Mouse (Mus musculus): ENCODE results near the gene Adgrb3. TPM values are rescaled to one million over a fixed set of nuclear protein-coding genes. Genes with fewer than 3 reads are reported as not detected.
"Not testable (repeated sequence)": the region's sequence is repeated elsewhere in the genome, so short reads cannot be mapped to it uniquely, and the experiment has no call there.

Adgrb3 gene
- polyA plus RNA-seq, 1 experiment = not detected

DNA sequence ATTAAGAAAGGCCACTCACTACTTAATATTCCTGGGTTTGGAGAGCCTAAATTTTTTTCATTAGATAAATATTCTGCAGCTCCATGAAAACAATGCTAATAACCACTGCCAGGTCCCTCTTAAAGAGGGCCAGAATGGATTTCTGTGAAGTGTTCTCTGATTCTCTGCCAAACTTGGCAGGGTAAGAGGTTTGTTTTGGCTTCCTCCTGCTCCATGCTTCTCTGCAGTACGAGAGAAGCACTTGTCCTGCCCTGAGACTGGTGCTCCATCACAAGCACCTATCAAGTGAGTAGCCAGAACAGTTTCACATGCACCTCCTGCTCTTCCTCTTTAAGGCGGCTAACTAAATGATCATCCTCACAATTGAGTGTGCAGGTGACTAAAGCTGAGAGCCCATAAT lies 771.9 kb downstream of the Adgrb3 start:
- Histone ChIP-seq H3K27ac (ENCODE audit: insufficient read depth, low read depth, low read length) (no peak overlapping the region), H3K4me1 (ENCODE audit: control insufficient read depth, insufficient read depth, low read length) (peaks cover 3% of the 10 kb centered on the region; the same call in 1 of the 2 replicates), H3K4me3 (ENCODE audit: insufficient read depth, low read depth, low read length) (no peak overlapping the region)
- WGBS = 67% methylated on average over 2 of the region's 2 CpGs
- TF ChIP-seq CTCF (IDR thresholded peaks at IDR 0.05; ENCODE audit: insufficient read depth, low read depth, low read length) (no peak), POLR2A (IDR thresholded peaks at IDR 0.05; ENCODE audit: insufficient read depth, low read depth, low read length) (no peak)

DNA sequence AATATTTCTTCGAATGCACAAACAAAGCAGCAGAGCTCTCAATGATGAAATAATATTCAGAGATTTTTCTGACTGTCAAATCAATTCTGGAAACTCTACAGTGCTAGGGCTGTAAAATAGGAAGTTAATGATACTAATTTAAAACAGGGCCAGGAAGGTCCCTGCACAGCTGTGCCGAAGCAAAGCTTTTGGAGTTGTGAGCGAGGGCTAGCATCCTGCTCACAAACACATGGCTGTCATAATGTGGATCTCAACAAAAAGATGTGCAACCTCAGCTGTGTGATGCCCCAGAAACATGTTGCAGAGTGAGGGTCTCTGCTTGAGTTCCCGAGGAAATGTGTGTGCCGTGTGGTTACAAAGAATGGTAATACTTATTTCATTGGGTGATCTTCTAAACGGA lies 772.3 kb downstream of the Adgrb3 start:
- TF ChIP-seq CTCF (IDR thresholded peaks at IDR 0.05; ENCODE audit: insufficient read depth, low read depth, low read length) (no peak), POLR2A (IDR thresholded peaks at IDR 0.05; ENCODE audit: insufficient read depth, low read depth, low read length) (no peak)
- Histone ChIP-seq H3K4me1 (ENCODE audit: control insufficient read depth, insufficient read depth, low read length) (peaks cover 3% of the 10 kb centered on the region; the same call in 1 of the 2 replicates), H3K27ac (ENCODE audit: insufficient read depth, low read depth, low read length) (no peak overlapping the region), H3K4me3 (ENCODE audit: insufficient read depth, low read depth, low read length) (no peak overlapping the region)
- 41% methylated on average over 6 of the region's 6 CpGs for WGBS

DNA sequence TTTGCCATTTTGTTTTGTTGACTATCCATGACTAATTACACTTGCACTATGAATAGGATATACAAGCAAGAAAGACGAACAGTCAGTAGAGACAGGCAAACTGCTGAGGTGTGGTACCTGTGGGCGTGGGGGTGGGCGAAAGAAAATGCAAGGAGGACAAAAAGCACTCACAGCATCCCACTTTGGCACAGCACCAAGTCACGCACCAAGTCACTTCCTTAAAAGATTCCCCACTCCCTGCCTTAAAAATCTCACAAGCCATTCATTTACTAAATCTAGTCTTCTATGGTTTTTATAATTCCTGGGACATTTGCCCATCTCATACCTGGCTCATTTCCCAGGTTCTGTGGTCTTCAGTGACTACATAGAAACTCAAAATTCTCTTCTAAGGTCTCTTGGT lies 787.4 kb downstream of the Adgrb3 start:
- H3K4me3 ChIP-seq (ENCODE audit: insufficient read depth, low read depth, low read length) = no peak overlapping the region
- 69% methylated on average over 4 of the region's 4 CpGs for WGBS
- TF ChIP-seq POLR2A (IDR thresholded peaks at IDR 0.05; ENCODE audit: insufficient read depth, low read depth, low read length) (no peak), CTCF (IDR thresholded peaks at IDR 0.05; ENCODE audit: insufficient read depth, low read depth, low read length) (no peak)
- H3K4me1 ChIP-seq (ENCODE audit: control insufficient read depth, insufficient read depth, low read length) = no peaks in the 10 kb centered on the region
- no peak overlapping the region for H3K27ac ChIP-seq (ENCODE audit: insufficient read depth, low read depth, low read length)

DNA sequence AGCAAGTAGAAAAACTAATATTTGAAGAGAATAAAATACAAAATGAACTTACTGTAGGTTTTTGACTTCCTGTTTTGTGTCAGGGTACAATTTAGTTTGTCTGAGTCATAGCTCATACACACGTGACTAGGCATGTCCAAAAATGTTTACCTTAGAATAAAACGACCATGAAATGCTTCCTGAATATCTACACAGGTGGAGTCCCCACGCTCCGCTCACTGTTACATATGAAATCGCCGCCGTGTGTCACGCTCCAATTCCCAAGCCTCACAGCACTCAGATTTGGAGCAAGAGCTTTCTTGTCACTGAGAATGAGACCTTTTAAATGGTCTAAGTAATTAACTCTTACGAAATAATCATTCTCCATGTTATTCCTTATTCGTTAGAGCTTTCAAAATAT lies 795.3 kb downstream of the Adgrb3 start:
- H3K4me1 ChIP-seq (ENCODE audit: control insufficient read depth, insufficient read depth, low read length) = no peaks in the 10 kb centered on the region
- no peak overlapping the region for H3K4me3 ChIP-seq (ENCODE audit: insufficient read depth, low read depth, low read length)
- no peak for TF ChIP-seq POLR2A (IDR thresholded peaks at IDR 0.05; ENCODE audit: insufficient read depth, low read depth, low read length)
- TF ChIP-seq CTCF (IDR thresholded peaks at IDR 0.05; ENCODE audit: insufficient read depth, low read depth, low read length) = no peak
- H3K27ac ChIP-seq (ENCODE audit: insufficient read depth, low read depth, low read length) = no peak overlapping the region
- WGBS = 52% methylated on average over 10 of the region's 10 CpGs

DNA sequence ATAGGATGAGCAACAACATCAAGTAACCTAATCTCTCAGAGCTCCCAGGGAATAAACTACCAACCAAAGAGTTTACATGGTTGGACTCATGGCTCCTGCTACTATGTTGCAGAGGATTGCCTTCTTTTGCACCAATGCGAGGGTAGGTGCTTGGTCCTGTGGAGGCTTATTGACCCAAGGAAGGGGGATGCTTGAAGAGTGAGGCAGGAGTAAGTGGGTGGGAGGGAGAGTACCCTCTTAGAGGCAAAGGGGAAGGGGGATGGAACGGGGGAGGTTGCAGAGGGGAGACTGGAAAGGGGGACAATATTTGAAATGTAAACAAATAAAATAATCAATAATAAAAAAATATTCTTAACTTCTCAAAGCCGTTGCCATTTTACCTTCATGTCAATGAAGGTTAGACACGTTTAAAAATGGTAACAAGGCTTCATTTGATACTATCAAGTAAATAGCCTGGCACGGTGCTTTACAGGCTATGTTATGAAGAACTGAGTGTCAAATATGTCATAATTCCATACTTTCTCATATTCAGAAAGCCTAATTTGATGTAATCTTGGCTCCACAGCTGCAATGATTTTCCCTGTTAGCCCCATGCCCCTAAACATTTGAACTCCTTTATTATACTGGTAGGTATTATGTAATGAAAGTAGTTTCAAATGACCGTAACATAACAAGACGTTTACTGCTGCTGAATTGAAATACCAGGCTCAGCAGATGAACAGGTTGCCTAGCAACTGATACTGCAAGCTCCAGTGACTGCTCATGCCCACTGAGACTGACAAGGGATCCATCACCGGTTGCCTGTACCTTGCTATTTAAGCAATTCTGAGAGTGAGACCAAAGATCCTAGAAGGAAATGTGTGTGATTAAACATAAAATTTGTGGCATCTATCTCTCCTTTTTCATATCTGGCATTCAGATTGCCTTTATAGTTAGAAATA lies 796.1 kb downstream of the Adgrb3 start:
- Histone ChIP-seq H3K4me1 (ENCODE audit: control insufficient read depth, insufficient read depth, low read length) (no peaks in the 10 kb centered on the region), H3K27ac (ENCODE audit: insufficient read depth, low read depth, low read length) (no peak overlapping the region)
- TF ChIP-seq POLR2A (IDR thresholded peaks at IDR 0.05; ENCODE audit: insufficient read depth, low read depth, low read length) (no peak), CTCF (IDR thresholded peaks at IDR 0.05; ENCODE audit: insufficient read depth, low read depth, low read length) (no peak)

DNA sequence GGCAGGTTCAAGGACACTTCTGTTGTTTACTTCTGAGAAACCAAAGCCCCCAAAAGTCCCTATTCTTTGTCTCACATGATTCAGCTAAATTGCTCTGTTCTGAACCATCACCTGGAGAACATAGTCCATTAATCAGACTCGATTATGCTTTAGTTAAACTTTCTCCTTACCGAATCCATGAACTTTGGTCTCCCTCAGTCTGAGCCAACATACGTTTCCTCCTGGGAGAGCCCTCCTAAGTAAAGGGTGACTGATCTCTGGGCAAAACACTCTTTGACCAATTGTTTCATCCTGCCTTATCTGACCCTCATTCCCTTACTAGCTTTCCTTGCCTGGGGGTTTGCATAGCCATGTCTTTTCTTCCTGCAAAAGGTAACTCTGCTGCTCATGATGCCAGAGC lies 806.4 kb downstream of the Adgrb3 start:
- Histone ChIP-seq H3K4me3 (ENCODE audit: insufficient read depth, low read depth, low read length) (no peak overlapping the region), H3K27ac (ENCODE audit: insufficient read depth, low read depth, low read length) (no peak overlapping the region), H3K4me1 (ENCODE audit: control insufficient read depth, insufficient read depth, low read length) (no peaks in the 10 kb centered on the region)
- 91% methylated on average over 3 of the region's 3 CpGs for WGBS
- TF ChIP-seq CTCF (IDR thresholded peaks at IDR 0.05; ENCODE audit: insufficient read depth, low read depth, low read length) (no peak), POLR2A (IDR thresholded peaks at IDR 0.05; ENCODE audit: insufficient read depth, low read depth, low read length) (no peak)

More for the DNA sequence above, 796.1 kb downstream of the Adgrb3 start:
- 41% methylated on average over 8 of the region's 8 CpGs for WGBS
- H3K4me3 ChIP-seq (ENCODE audit: insufficient read depth, low read depth, low read length) = no peak overlapping the region

DNA sequence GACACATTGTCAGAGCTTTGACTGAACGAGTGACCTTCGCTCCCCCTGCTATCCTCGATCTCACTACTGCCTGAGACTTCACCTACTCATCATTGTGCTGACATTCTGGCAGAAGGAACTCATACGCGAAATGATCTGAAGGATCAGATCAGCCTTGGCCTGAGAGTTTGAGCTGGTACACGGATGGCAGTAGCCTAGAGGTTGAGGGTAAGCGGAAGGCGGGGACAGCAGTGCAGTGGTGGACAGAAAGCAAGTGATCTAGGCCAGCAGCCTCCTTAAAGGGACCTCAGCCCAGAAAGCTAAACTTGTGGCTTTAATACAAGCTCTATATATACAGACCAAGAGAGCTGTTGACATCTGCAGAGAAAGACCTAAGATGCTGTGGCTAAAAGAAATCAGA lies 811.7 kb downstream of the Adgrb3 start:
- WGBS = 93% methylated on average over 8 of the region's 8 CpGs
- not testable (repeated sequence) for H3K27ac ChIP-seq (ENCODE audit: insufficient read depth, low read depth, low read length); H3K4me3 ChIP-seq (ENCODE audit: insufficient read depth, low read depth, low read length); H3K4me1 ChIP-seq (ENCODE audit: control insufficient read depth, insufficient read depth, low read length)

All from olfactory bulb, adult 2 months (tissue).